Mouse (Mus musculus) spleen, adult 2 months (tissue): ENCODE data around the gene Vps53.

Experiments
- CTCF ChIP-seq: fragments of 200-500 bp; IDR thresholded peaks from 2 replicates; pipeline ENCODE4 v1.5.1; 2011; ENCODE audit warnings: mild to moderate bottlenecking, inconsistent platforms; ENCODE audit not compliant: insufficient read depth, insufficient read length, insufficient replicate concordance; ENCODE audit errors: extremely low read depth
- POLR2A ChIP-seq: fragments of 200-500 bp; IDR thresholded peaks from 2 replicates; pipeline ENCODE4 v1.6.1; 2011; ENCODE audit warnings: low read depth, low read length, inconsistent platforms

DNA sequence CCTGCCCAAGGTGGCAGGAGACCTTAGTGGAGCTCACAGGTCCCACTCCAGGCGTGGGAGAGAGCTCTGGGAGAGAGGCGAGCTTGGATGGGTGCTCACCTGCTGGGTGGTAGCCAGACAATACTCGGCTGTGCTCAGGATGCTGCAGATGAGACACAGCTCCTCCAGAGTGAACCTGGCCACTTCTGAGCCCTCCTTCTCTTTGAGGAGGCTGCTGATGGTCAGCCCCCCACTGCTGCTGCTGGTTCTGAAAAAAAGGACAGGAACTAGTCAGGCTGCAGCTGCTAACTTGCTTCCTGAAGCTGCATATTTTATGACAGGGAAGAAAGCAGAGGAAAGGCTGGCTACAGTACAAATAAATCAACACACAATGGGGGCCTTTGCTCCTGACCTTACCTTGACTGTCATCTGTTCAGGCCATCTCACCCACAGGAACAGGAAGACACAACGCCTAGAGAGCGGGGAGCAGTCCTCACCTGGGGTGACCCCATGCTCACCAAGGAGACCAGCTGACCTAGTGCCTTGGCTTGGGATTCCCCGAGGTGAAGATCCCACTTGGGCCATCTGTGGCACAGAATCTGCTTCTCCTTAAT lies 98.3 kb downstream of the Vps53 start:
- TF ChIP-seq CTCF (no peak), POLR2A (no peak)
